Mouse (Mus musculus) gastrocnemius, postnatal 4 days (tissue): ENCODE results near the gene Lcn2. TPM values are rescaled to one million over a fixed set of nuclear protein-coding genes. Genes with fewer than 3 reads are reported as not detected.

Source experiments
- DNase-seq, 2 experiments: peaks; one replicate each; pipeline ENCODE4 v3.0.0; 2021 to 2022; ENCODE audit warnings: low spot score in 2 of 2, mixed read lengths in 2 of 2
- long read RNA-seq, 2 experiments: library from polyadenylated mRNA; stranded (forward); transcript quantifications; one replicate each; pipeline ENCODE4 v2.0.0; 2021
- total RNA-seq, 2 experiments: library from RNA; stranded (reverse); gene quantifications; 2 replicates each; pipeline ENCODE4 v1.2.3; 2021

The Lcn2 gene
- total RNA-seq = 1 to 10 TPM; 3.0 to 4.4 TPM
- long read RNA-seq, experiment 1, partial matches to known transcripts = 0 of 2 reads
- long read RNA-seq, experiment 1, other reads (novel, unspliced or antisense) = 0 of 2 reads
- long read RNA-seq, experiment 2, partial matches to known transcripts = 0 of 3 reads
- long read RNA-seq, experiment 2, other reads (novel, unspliced or antisense) = 0 of 3 reads

GRCm38 (mm10) chr2:32387706-32388490 lies at the start of gene Lcn2:
Gene Lcn2 (minus strand): TSS chr2:32388252.
- no peak for DNase-seq

- DNase-seq = no peak
Measured at GRCm38 (mm10) chr2:32437612-32438166, 49.6 kb upstream of the Lcn2 start.

- DNase-seq = no peak
Measured at GRCm38 (mm10) chr2:32436686-32437372, 48.8 kb upstream of the Lcn2 start.

- peak; percentile 53 to 76 for DNase-seq
Measured at GRCm38 (mm10) chr2:32430701-32431676, 42.9 kb upstream of the Lcn2 start.

- DNase-seq = no peak
Measured at GRCm38 (mm10) chr2:32429215-32429891, 41.3 kb upstream of the Lcn2 start.

- no peak for DNase-seq
Measured at GRCm38 (mm10) chr2:32428262-32428722, 40.2 kb upstream of the Lcn2 start.

GRCm38 (mm10) chr2:32427720-32428119 lies 39.7 kb upstream of the Lcn2 start:
- no peak for DNase-seq

- no peak for DNase-seq
Measured at GRCm38 (mm10) chr2:32426141-32426540, 38.1 kb upstream of the Lcn2 start.

GRCm38 (mm10) chr2:32425568-32425967 lies 37.5 kb upstream of the Lcn2 start:
- DNase-seq = no peak

- DNase-seq = no peak
Measured at GRCm38 (mm10) chr2:32424796-32425195, 36.7 kb upstream of the Lcn2 start.

GRCm38 (mm10) chr2:32423481-32424331 lies 35.7 kb upstream of the Lcn2 start:
- DNase-seq = peak in 1 of 2 experiments; percentile 63

- DNase-seq = no peak
Measured at GRCm38 (mm10) chr2:32421851-32422251, 33.8 kb upstream of the Lcn2 start.

GRCm38 (mm10) chr2:32420647-32421046 lies 32.6 kb upstream of the Lcn2 start:
- no peak for DNase-seq

GRCm38 (mm10) chr2:32420066-32420608 lies 32.1 kb upstream of the Lcn2 start:
- DNase-seq = no peak

- DNase-seq = no peak
Measured at GRCm38 (mm10) chr2:32419359-32419758, 31.3 kb upstream of the Lcn2 start.

- DNase-seq = no peak
Measured at GRCm38 (mm10) chr2:32418430-32419151, 30.5 kb upstream of the Lcn2 start.

- DNase-seq = no peak
Measured at GRCm38 (mm10) chr2:32417486-32417885, 29.4 kb upstream of the Lcn2 start.

- no peak for DNase-seq
Measured at GRCm38 (mm10) chr2:32416556-32416955, 28.5 kb upstream of the Lcn2 start.
